Mouse (Mus musculus) liver, adult 2 months (tissue): ENCODE results near the gene Foxp1. TPM values are rescaled to one million over a fixed set of nuclear protein-coding genes. Genes with fewer than 3 reads are reported as not detected.

Experiments
- DNase-seq: peaks from one replicate; pipeline ENCODE4 v3.0.0-alpha.2; 2011; ENCODE audit warnings: low read depth, low spot score; ENCODE audit errors: extremely low read depth
- H3K27ac ChIP-seq: fragments of 200-500 bp; replicated peaks from 2 replicates; pipeline ENCODE4 v1.5.1; 2012; ENCODE audit warnings: low read depth, mild to moderate bottlenecking, control low read depth, inconsistent platforms, low read length; ENCODE audit not compliant: insufficient read depth
- H3K27me3 ChIP-seq: fragments of 200-500 bp; 2 replicates; pipeline ENCODE4 v1.6.1; 2012; ENCODE audit warnings: mild to moderate bottlenecking, moderate library complexity, low read length, inconsistent platforms; ENCODE audit not compliant: control insufficient read depth, insufficient read depth
- H3K36me3 ChIP-seq: fragments of 200-500 bp; 2 replicates; pipeline ENCODE4 v1.6.1; 2012; ENCODE audit warnings: low read length, inconsistent platforms; ENCODE audit not compliant: control insufficient read depth, insufficient read depth
- H3K4me1 ChIP-seq: fragments of 200-500 bp; 2 replicates; pipeline ENCODE4 v1.6.1; 2011; ENCODE audit warnings: low read length; ENCODE audit not compliant: control insufficient read depth, insufficient read depth
- H3K4me3 ChIP-seq: fragments of 200-500 bp; 2 replicates; pipeline ENCODE4 v1.5.1; 2011; ENCODE audit warnings: low read depth, mild to moderate bottlenecking, control low read depth, low read length, moderate library complexity; ENCODE audit not compliant: insufficient read depth
- H3K79me2 ChIP-seq: fragments of 200-500 bp; 2 replicates; pipeline ENCODE4 v1.6.1; 2012; ENCODE audit warnings: inconsistent platforms, mild to moderate bottlenecking, low read length, moderate library complexity; ENCODE audit not compliant: control insufficient read depth, insufficient read depth
- H3K9ac ChIP-seq: fragments of 200-500 bp; 2 replicates; pipeline ENCODE4 v1.6.1; 2012; ENCODE audit warnings: low read depth, mild to moderate bottlenecking, control low read depth, inconsistent platforms, low read length
- CTCF ChIP-seq: fragments of 200-500 bp; IDR thresholded peaks from 2 replicates; pipeline ENCODE4 v1.5.1; 2011; ENCODE audit warnings: low read depth, low read length, control low read depth
- POLR2A ChIP-seq: fragments of 200-500 bp; IDR thresholded peaks from 2 replicates; pipeline ENCODE4 v1.6.1; 2011; ENCODE audit warnings: low read length, control low read depth; ENCODE audit not compliant: insufficient read depth; ENCODE audit errors: extremely low read depth
- WGBS: fragments of 180-500 bp; shearing (Covaris S2); methylation state at CpG from one replicate; pipeline ENCODE4 v1.1.7; 2018; 5-methylcytosine and 5-hydroxymethylcytosine counted together
- polyA plus RNA-seq: library from polyadenylated mRNA; depleted of rRNA; stranded (reverse); fragments of >200 nt; gene quantifications from 2 replicates; pipeline ENCODE4 v1.2.3, GENCODE M21; 2012
- total RNA-seq: library from RNA; depleted of rRNA; stranded (reverse); fragments of >200 nt; gene quantifications from 2 replicates; pipeline ENCODE4 v1.2.3, GENCODE M21; 2014

Gene Foxp1
- total and polyA plus RNA-seq, 2 experiments, result 22.7 to 24.8 TPM

GRCm38 (mm10) chr6:99001637-99002036 lies 520.9 kb downstream of the Foxp1 start:
- Histone ChIP-seq H3K4me3 (no peak overlapping the region), H3K79me2 (peaks cover 22% of the 10 kb centered on the region), H3K4me1 (peaks cover 4% of the 10 kb centered on the region; the same call in 1 of the 2 replicates), H3K36me3 (peaks cover 15% of the 10 kb centered on the region), H3K27me3 (no peaks in the 10 kb centered on the region), H3K9ac (no peak overlapping the region), H3K27ac (no peak overlapping the region)
- WGBS, result 32% methylated on average over 9 of the region's 9 CpGs
- no peak for TF ChIP-seq POLR2A
- TF ChIP-seq CTCF, result no peak
- DNase-seq, result peak; percentile 91

GRCm38 (mm10) chr6:98998971-98999932 lies 523.3 kb downstream of the Foxp1 start:
- Histone ChIP-seq H3K27me3 (no peaks in the 10 kb centered on the region), H3K27ac (no peak overlapping the region), H3K79me2 (peaks cover 27% of the 10 kb centered on the region), H3K9ac (no peak overlapping the region), H3K4me1 (peaks cover 4% of the 10 kb centered on the region; the same call in 1 of the 2 replicates), H3K4me3 (no peak overlapping the region), H3K36me3 (peaks cover 7% of the 10 kb centered on the region)
- no peak for DNase-seq
- no peak for TF ChIP-seq POLR2A
- TF ChIP-seq CTCF, result no peak
- 93% methylated on average over 35 of the region's 35 CpGs for WGBS

- WGBS, result 80% methylated on average over 9 of the region's 9 CpGs
- Histone ChIP-seq H3K4me1 (peaks cover 4% of the 10 kb centered on the region; the same call in 1 of the 2 replicates), H3K9ac (no peak overlapping the region), H3K4me3 (no peak overlapping the region), H3K27me3 (no peaks in the 10 kb centered on the region), H3K79me2 (peaks cover 27% of the 10 kb centered on the region), H3K36me3 (peaks cover 5% of the 10 kb centered on the region), H3K27ac (no peak overlapping the region)
- TF ChIP-seq CTCF (no peak), POLR2A (no peak)
- no peak for DNase-seq
Observed at GRCm38 (mm10) chr6:98997742-98998141, 524.8 kb downstream of the Foxp1 start.

GRCm38 (mm10) chr6:98996822-98997221 lies 525.7 kb downstream of the Foxp1 start:
- Histone ChIP-seq H3K27me3 (no peaks in the 10 kb centered on the region), H3K4me1 (peaks cover 4% of the 10 kb centered on the region), H3K9ac (no peak overlapping the region), H3K36me3 (peaks cover 2% of the 10 kb centered on the region), H3K4me3 (no peak overlapping the region), H3K27ac (no peak overlapping the region), H3K79me2 (peaks cover 27% of the 10 kb centered on the region)
- no peak for TF ChIP-seq POLR2A
- TF ChIP-seq CTCF, result no peak
- no peak for DNase-seq
- WGBS, result 99% methylated on average over 2 of the region's 2 CpGs

- peak; percentile 29 for DNase-seq
- no peak overlapping the region for H3K27ac ChIP-seq
- H3K36me3 ChIP-seq, result peaks cover 2% of the 10 kb centered on the region; the same call in 1 of the 2 replicates
- no peaks in the 10 kb centered on the region for H3K27me3 ChIP-seq
- no peaks in the 10 kb centered on the region; the same call in 1 of the 2 replicates for H3K4me1 ChIP-seq
- 90% methylated on average over 1 of the region's 1 CpGs for WGBS
- peaks cover 31% of the 10 kb centered on the region for H3K79me2 ChIP-seq
- TF ChIP-seq POLR2A, result no peak
- no peak for TF ChIP-seq CTCF
- no peak overlapping the region for H3K9ac ChIP-seq
- no peak overlapping the region for H3K4me3 ChIP-seq
Observed at GRCm38 (mm10) chr6:98996346-98996745, 526.2 kb downstream of the Foxp1 start.
